Mouse (Mus musculus) cerebral cortex, adult 2 months (tissue): ENCODE results near the gene Myo15b.

Source experiments
- WGBS: fragments of 180-500 bp; shearing (Covaris S2); methylation state at CpG from one replicate; pipeline ENCODE4 v1.1.7; 2018; 5-methylcytosine and 5-hydroxymethylcytosine counted together

Myo15b gene

GRCm38 (mm10) chr11:115872437-115872836 lies 14.2 kb downstream of the Myo15b start:
- 79% methylated on average over 4 of the region's 4 CpGs for WGBS

- WGBS, result 87% methylated on average over 3 of the region's 3 CpGs
Observed at GRCm38 (mm10) chr11:115875935-115876334, 17.7 kb downstream of the Myo15b start.

- WGBS, result 84% methylated on average over 5 of the region's 5 CpGs
Observed at GRCm38 (mm10) chr11:115876438-115876837, 18.2 kb downstream of the Myo15b start.

GRCm38 (mm10) chr11:115877174-115877755 lies 19.1 kb downstream of the Myo15b start:
- WGBS, result 75% methylated on average over 6 of the region's 6 CpGs

- 91% methylated on average over 8 of the region's 8 CpGs for WGBS
Observed at GRCm38 (mm10) chr11:115878071-115878470, 19.9 kb downstream of the Myo15b start.

- 37% methylated on average over 5 of the region's 5 CpGs for WGBS
Observed at GRCm38 (mm10) chr11:115881002-115881401, 22.8 kb downstream of the Myo15b start.

- 51% methylated on average over 17 of the region's 17 CpGs for WGBS
Observed at GRCm38 (mm10) chr11:115883251-115883650, 25.0 kb downstream of the Myo15b start.

GRCm38 (mm10) chr11:115884361-115884760 lies 26.2 kb downstream of the Myo15b start:
- WGBS, result 94% methylated on average over 3 of the region's 3 CpGs

GRCm38 (mm10) chr11:115885281-115885680 lies 27.1 kb downstream of the Myo15b start:
- WGBS, result 78% methylated on average over 11 of the region's 11 CpGs

GRCm38 (mm10) chr11:115886446-115886845 lies 28.2 kb downstream of the Myo15b start:
- 89% methylated on average over 11 of the region's 11 CpGs for WGBS

GRCm38 (mm10) chr11:115888020-115888419 lies 29.8 kb downstream of the Myo15b start:
- 85% methylated on average over 5 of the region's 5 CpGs for WGBS

- WGBS, result 89% methylated on average over 6 of the region's 6 CpGs
Observed at GRCm38 (mm10) chr11:115889159-115889558, 31.0 kb downstream of the Myo15b start.

- WGBS, result 85% methylated on average over 6 of the region's 6 CpGs
Observed at GRCm38 (mm10) chr11:115892213-115892612, 34.0 kb downstream of the Myo15b start.

- 93% methylated on average over 9 of the region's 9 CpGs for WGBS
Observed at GRCm38 (mm10) chr11:115893071-115893470, 34.9 kb downstream of the Myo15b start.

GRCm38 (mm10) chr11:115894755-115895520 lies 36.7 kb downstream of the Myo15b start:
- 87% methylated on average over 14 of the region's 14 CpGs for WGBS

- 82% methylated on average over 7 of the region's 7 CpGs for WGBS
Observed at GRCm38 (mm10) chr11:115898446-115898845, 40.2 kb downstream of the Myo15b start.

- WGBS, result 44% methylated on average over 4 of the region's 4 CpGs
Observed at GRCm38 (mm10) chr11:115898886-115899285, 40.7 kb downstream of the Myo15b start.

GRCm38 (mm10) chr11:115899486-115900266 lies 41.5 kb downstream of the Myo15b start, which contains the start of gene Smim5:
Gene Smim5, plus strand, starts transcription at chr11:115899966.
- WGBS, result 73% methylated on average over 16 of the region's 16 CpGs

GRCm38 (mm10) chr11:115900561-115901337 lies 42.5 kb downstream of the Myo15b start:
- WGBS, result 87% methylated on average over 8 of the region's 8 CpGs

GRCm38 (mm10) chr11:115901338-115902161 lies 43.3 kb downstream of the Myo15b start:
- 94% methylated on average over 9 of the region's 9 CpGs for WGBS

GRCm38 (mm10) chr11:115902177-115902576 lies 44.0 kb downstream of the Myo15b start:
- 69% methylated on average over 5 of the region's 5 CpGs for WGBS
